Comparison of ENCODE assay signal across 9 mouse cellular contexts in genomic region chr10:128587697-128588096, GRCm38 (mm10). TPM values are rescaled to one million over a fixed set of nuclear protein-coding genes. Genes with fewer than 3 reads are reported as not detected.
DNase-seq lines count a peak whose midpoint lies in the region; ATAC-seq and TF ChIP-seq lines count a peak whose summit lies in the region.
"Had no signal": no experiment of that assay in that cellular context is flagged by ENCODE, and none has a peak within 500 bp of the region (broad histone marks: within the 10 kb centered on the region; RNA-seq: fewer than 3 reads in every experiment).

No protein-coding gene starts in this region.

- TF ChIP-seq CTCF in hindbrain, postnatal 0 days (IDR thresholded peaks at IDR 0.05; ENCODE audit: low read depth), result no peak

- no peaks in the 10 kb centered on the region for H3K9me3 ChIP-seq in hindbrain, postnatal 0 days (ENCODE audit: low read length)
- no peaks in the 10 kb centered on the region for H3K9me3 ChIP-seq in hindbrain, embryonic 14.5 days (ENCODE audit: control insufficient read depth, low read length)
- H3K9me3 ChIP-seq in stomach, embryonic 14.5 days (ENCODE audit: control insufficient read depth, low read depth, low read length), result no peaks in the 10 kb centered on the region

- no peak overlapping the region for H3K27ac ChIP-seq in hindbrain, postnatal 0 days
- H3K27ac ChIP-seq in hindbrain, embryonic 14.5 days, result no peak overlapping the region
- H3K27ac ChIP-seq in stomach, embryonic 14.5 days (ENCODE audit: low read length), result peak overlapping the region; percentile 80
- H3K27ac ChIP-seq: macrophage had no signal

- no peaks in the 10 kb centered on the region for H3K36me3 ChIP-seq in hindbrain, postnatal 0 days (ENCODE audit: insufficient read depth, low read length)
- H3K36me3 ChIP-seq in hindbrain, embryonic 14.5 days (replicated peaks; ENCODE audit: control insufficient read depth, insufficient read depth), result no peaks in the 10 kb centered on the region
- H3K36me3 ChIP-seq in stomach, embryonic 14.5 days (ENCODE audit: control insufficient read depth, insufficient read depth, low read length), result no peaks in the 10 kb centered on the region

- no peak overlapping the region for H3K9ac ChIP-seq in hindbrain, postnatal 0 days (replicated peaks; ENCODE audit: low read length)
- H3K9ac ChIP-seq in hindbrain, embryonic 14.5 days, result no peak overlapping the region
- H3K9ac ChIP-seq in stomach, embryonic 14.5 days (replicated peaks; ENCODE audit: low read depth, low read length), result peak overlapping the region; percentile 10; the same call in 1 of the 2 replicates

- WGBS in hindbrain, postnatal 0 days, result 64% methylated on average over 8 of the region's 8 CpGs
- 60% methylated on average over 8 of the region's 8 CpGs for WGBS in hindbrain, embryonic 14.5 days
- WGBS in large intestine, adult 2 months, result 18% methylated on average over 8 of the region's 8 CpGs
- WGBS in stomach, embryonic 14.5 days, result 47% methylated on average over 8 of the region's 8 CpGs

- no peak for DNase-seq in hindbrain, postnatal 0 days (ENCODE audit: low spot score)
- DNase-seq in hindbrain, embryonic 14.5 days (ENCODE audit: low spot score), result no peak
- DNase-seq in large intestine, adult 2 months (ENCODE audit: low read depth, low spot score), result peak; percentile 88
- DNase-seq in ovary, postnatal 36 days (ENCODE audit: low spot score), result no peak
- DNase-seq in cerebellum, postnatal 4 days (ENCODE audit: low spot score in 2 of 2), result no peak
- no peak for DNase-seq in right cerebral cortex, postnatal 4 days

- H3K4me2 ChIP-seq in hindbrain, postnatal 0 days (ENCODE audit: low read depth, low read length), result no peak overlapping the region
- no peak overlapping the region; the same call in 1 of the 2 replicates for H3K4me2 ChIP-seq in hindbrain, embryonic 14.5 days (replicated peaks)
- peak overlapping the region; percentile 94 for H3K4me2 ChIP-seq in stomach, embryonic 14.5 days (replicated peaks; ENCODE audit: low read depth, low read length)

- H3K4me1 ChIP-seq in hindbrain, postnatal 0 days (ENCODE audit: insufficient read depth, low read length), result peaks cover 5% of the 10 kb centered on the region; the same call in 1 of the 2 replicates
- H3K4me1 ChIP-seq in hindbrain, embryonic 14.5 days (replicated peaks; ENCODE audit: control insufficient read depth, insufficient read depth, low read length), result peaks cover 7% of the 10 kb centered on the region; the same call in 1 of the 2 replicates
- peaks cover 12% of the 10 kb centered on the region for H3K4me1 ChIP-seq in stomach, embryonic 14.5 days (ENCODE audit: control insufficient read depth, insufficient read depth, low read length)

- no peak overlapping the region for H3K4me3 ChIP-seq in hindbrain, postnatal 0 days (ENCODE audit: low read length)
- no peak overlapping the region for H3K4me3 ChIP-seq in hindbrain, embryonic 14.5 days (replicated peaks; ENCODE audit: low read length)
- peak overlapping the region; percentile 64 for H3K4me3 ChIP-seq in stomach, embryonic 14.5 days (ENCODE audit: low read depth, low read length)

- ATAC-seq in hindbrain, postnatal 0 days, result peak; percentile 18
- ATAC-seq in hindbrain, embryonic 14.5 days (ENCODE audit: low FRiP score), result no peak
- ATAC-seq in granulocyte monocyte progenitor cell, adult 5-6 weeks (replicated peaks; ENCODE audit: poor library complexity, severe bottlenecking), result 0 out of 2 replicates have a peak, but pooled peaks have one; percentile 13
- ATAC-seq in stomach, embryonic 14.5 days (ENCODE audit: insufficient number of reproducible peaks, insufficient read depth, low FRiP score, low read depth), result no peak

- H3K27me3 ChIP-seq in hindbrain, postnatal 0 days (ENCODE audit: insufficient read depth, low read length), result peaks cover 26% of the 10 kb centered on the region
- H3K27me3 ChIP-seq in hindbrain, embryonic 14.5 days (ENCODE audit: control insufficient read depth, insufficient read depth, low read length), result peaks cover 52% of the 10 kb centered on the region
- no peaks in the 10 kb centered on the region; the same call in none of the 2 replicates for H3K27me3 ChIP-seq in stomach, embryonic 14.5 days (ENCODE audit: control insufficient read depth, insufficient read depth, low read length)

RNA-seq across cellular contexts. Expression of gene Erbb3, which starts 1.8 kb away (rescaled TPM):
- 1.3 and 1.7 TPM in 2 replicates for total RNA-seq in hindbrain, postnatal 0 days (2014; rRNA removed)
- 0.64 and 0.65 TPM in 2 replicates for polyA plus RNA-seq in hindbrain, postnatal 0 days (2015; fragmentation: Nextera tagmentation; extraction: Ambion mirVana)
- polyA plus RNA-seq in hindbrain, embryonic 14.5 days (2014; fragmentation: Nextera tagmentation; extraction: Ambion mirVana), result 1.5 and 1.8 TPM in 2 replicates
- 1.6 and 1.7 TPM in 2 replicates for total RNA-seq in granulocyte monocyte progenitor cell, adult 5-6 weeks (2014; fragmentation: Nextera tagmentation)
- total RNA-seq in granulocyte monocyte progenitor cell, adult 5-6 weeks (2017), result 1.4 and 1.8 TPM in 2 replicates
- polyA plus RNA-seq in large intestine, adult 2 months (2012; rRNA removed), result 76.7 and 120 TPM in 2 replicates
- 27.1 TPM in 2 replicates for polyA plus RNA-seq in stomach, embryonic 14.5 days (2014; fragmentation: Nextera tagmentation; extraction: Ambion mirVana)

RNA-seq across cellular contexts. Expression of gene Pa2g4, which starts 21.9 kb away (rescaled TPM):
- 48.0 and 61.2 TPM in 2 replicates for total RNA-seq in hindbrain, postnatal 0 days (2014; rRNA removed)
- 114 and 117 TPM in 2 replicates for polyA plus RNA-seq in hindbrain, postnatal 0 days (2015; fragmentation: Nextera tagmentation; extraction: Ambion mirVana)
- polyA plus RNA-seq in hindbrain, embryonic 14.5 days (2014; fragmentation: Nextera tagmentation; extraction: Ambion mirVana), result 129 and 149 TPM in 2 replicates
- total RNA-seq in granulocyte monocyte progenitor cell, adult 5-6 weeks (2014; fragmentation: Nextera tagmentation), result 404 and 410 TPM in 2 replicates
- total RNA-seq in granulocyte monocyte progenitor cell, adult 5-6 weeks (2017), result 414 and 442 TPM in 2 replicates
- polyA plus RNA-seq in large intestine, adult 2 months (2012; rRNA removed), result 29.3 and 31.2 TPM in 2 replicates
- polyA plus RNA-seq in stomach, embryonic 14.5 days (2014; fragmentation: Nextera tagmentation; extraction: Ambion mirVana), result 210 and 218 TPM in 2 replicates

RNA-seq across cellular contexts. Expression of gene Rpl41, which starts 38.6 kb away (rescaled TPM):
- 412 and 501 TPM in 2 replicates for total RNA-seq in hindbrain, postnatal 0 days (2014; rRNA removed)
- polyA plus RNA-seq in hindbrain, postnatal 0 days (2015; fragmentation: Nextera tagmentation; extraction: Ambion mirVana), result 2,609 and 2,618 TPM in 2 replicates
- polyA plus RNA-seq in hindbrain, embryonic 14.5 days (2014; fragmentation: Nextera tagmentation; extraction: Ambion mirVana), result 2,254 and 2,846 TPM in 2 replicates
- total RNA-seq in granulocyte monocyte progenitor cell, adult 5-6 weeks (2014; fragmentation: Nextera tagmentation), result 6,066 and 6,315 TPM in 2 replicates
- total RNA-seq in granulocyte monocyte progenitor cell, adult 5-6 weeks (2017), result 3,608 and 4,444 TPM in 2 replicates
- 2,450 and 2,465 TPM in 2 replicates for polyA plus RNA-seq in large intestine, adult 2 months (2012; rRNA removed)
- polyA plus RNA-seq in stomach, embryonic 14.5 days (2014; fragmentation: Nextera tagmentation; extraction: Ambion mirVana), result 4,724 and 5,059 TPM in 2 replicates

RNA-seq across cellular contexts. Expression of gene Rps26, which starts 38.9 kb away (rescaled TPM):
- 1,199 and 1,407 TPM in 2 replicates for total RNA-seq in hindbrain, postnatal 0 days (2014; rRNA removed)
- 399 and 422 TPM in 2 replicates for polyA plus RNA-seq in hindbrain, postnatal 0 days (2015; fragmentation: Nextera tagmentation; extraction: Ambion mirVana)
- 450 and 573 TPM in 2 replicates for polyA plus RNA-seq in hindbrain, embryonic 14.5 days (2014; fragmentation: Nextera tagmentation; extraction: Ambion mirVana)
- total RNA-seq in granulocyte monocyte progenitor cell, adult 5-6 weeks (2014; fragmentation: Nextera tagmentation), result 2,754 and 2,968 TPM in 2 replicates
- 1,150 and 1,165 TPM in 2 replicates for total RNA-seq in granulocyte monocyte progenitor cell, adult 5-6 weeks (2017)
- polyA plus RNA-seq in large intestine, adult 2 months (2012; rRNA removed), result 1,017 and 1,368 TPM in 2 replicates
- polyA plus RNA-seq in stomach, embryonic 14.5 days (2014; fragmentation: Nextera tagmentation; extraction: Ambion mirVana), result 1,148 and 1,216 TPM in 2 replicates

RNA-seq across cellular contexts. Expression of gene Zc3h10, which starts 40.1 kb away (rescaled TPM):
- total RNA-seq in hindbrain, postnatal 0 days (2014; rRNA removed), result 19.3 and 19.4 TPM in 2 replicates
- 12.5 and 13.8 TPM in 2 replicates for polyA plus RNA-seq in hindbrain, postnatal 0 days (2015; fragmentation: Nextera tagmentation; extraction: Ambion mirVana)
- polyA plus RNA-seq in hindbrain, embryonic 14.5 days (2014; fragmentation: Nextera tagmentation; extraction: Ambion mirVana), result 14.5 and 16.3 TPM in 2 replicates
- total RNA-seq in granulocyte monocyte progenitor cell, adult 5-6 weeks (2014; fragmentation: Nextera tagmentation), result 8.8 and 9.7 TPM in 2 replicates
- 12.5 and 13.6 TPM in 2 replicates for total RNA-seq in granulocyte monocyte progenitor cell, adult 5-6 weeks (2017)
- 10.7 and 12.2 TPM in 2 replicates for polyA plus RNA-seq in large intestine, adult 2 months (2012; rRNA removed)
- polyA plus RNA-seq in stomach, embryonic 14.5 days (2014; fragmentation: Nextera tagmentation; extraction: Ambion mirVana), result 8.8 and 10.7 TPM in 2 replicates

Comparison
In these comparisons a context has a peak if more than half of its experiments do, and no peak if none do; other contexts are left out.
1. ATAC-seq: peak in hindbrain, postnatal 0 days (single experiment) and granulocyte monocyte progenitor cell, adult 5-6 weeks (single experiment); none in hindbrain, embryonic 14.5 days (single experiment) and stomach, embryonic 14.5 days (single experiment).
2. RNA of gene Erbb3, which starts 1.8 kb away (polyA plus RNA-seq): 76.7 to 120 TPM in large intestine, adult 2 months and 27.1 TPM in stomach, embryonic 14.5 days; 1.5 to 1.8 TPM in hindbrain, embryonic 14.5 days and 0.64 to 0.65 TPM in hindbrain, postnatal 0 days; every median in the first group is over 10 times any median in the second.